In genomic region chr3:145802106-145802505, GRCm38 (mm10) we compare ENCODE assay signal across 27 mouse cellular contexts. TPM values are rescaled to one million over a fixed set of nuclear protein-coding genes. Genes with fewer than 3 reads are reported as not detected.
A peak's percentile ranks its signal among the peaks of the same experiment; 100 is the strongest.
DNase-seq lines count a peak whose midpoint lies in the region; ATAC-seq lines count a peak whose summit lies in the region.
"Had no signal": no experiment of that assay in that cellular context is flagged by ENCODE, and none has a peak within 500 bp of the region (broad histone marks: within the 10 kb centered on the region; RNA-seq: fewer than 3 reads in every experiment).

No protein-coding gene starts in this region.

- 41% methylated on average over 6 of the region's 6 CpGs for WGBS in embryonic facial prominence, embryonic 14.5 days
- 80% methylated on average over 6 of the region's 6 CpGs for WGBS in embryonic facial prominence, embryonic 10.5 days
- 62% methylated on average over 6 of the region's 6 CpGs for WGBS in heart, embryonic 13.5 days
- 60% methylated on average over 6 of the region's 6 CpGs for WGBS in heart, embryonic 12.5 days

- H3K4me1 ChIP-seq in embryonic facial prominence, embryonic 14.5 days (ENCODE audit: control insufficient read depth, insufficient read depth, low read length) = peaks cover 20% of the 10 kb centered on the region
- peaks cover 53% of the 10 kb centered on the region for H3K4me1 ChIP-seq in embryonic facial prominence, embryonic 10.5 days
- H3K4me1 ChIP-seq in heart, embryonic 13.5 days = peaks cover 55% of the 10 kb centered on the region
- H3K4me1 ChIP-seq in heart, embryonic 12.5 days (replicated peaks) = peaks cover 23% of the 10 kb centered on the region

- H3K27me3 ChIP-seq in embryonic facial prominence, embryonic 14.5 days (replicated peaks; ENCODE audit: control insufficient read depth, insufficient read depth, low read length) = no peaks in the 10 kb centered on the region
- H3K27me3 ChIP-seq in embryonic facial prominence, embryonic 10.5 days (replicated peaks; ENCODE audit: low read depth, poor library complexity, severe bottlenecking) = no peaks in the 10 kb centered on the region
- no peaks in the 10 kb centered on the region for H3K27me3 ChIP-seq in heart, embryonic 13.5 days (replicated peaks)
- H3K27me3 ChIP-seq in heart, embryonic 12.5 days (replicated peaks) = no peaks in the 10 kb centered on the region
- H3K27me3 ChIP-seq: embryonic facial prominence, embryonic 12.5 days; forebrain, embryonic 15.5 days; intestine, embryonic 15.5 days; neural tube, embryonic 15.5 days had no signal

- no peak overlapping the region for H3K4me3 ChIP-seq in embryonic facial prominence, embryonic 14.5 days (ENCODE audit: low read depth, low read length)
- H3K4me3 ChIP-seq in embryonic facial prominence, embryonic 10.5 days = no peak overlapping the region
- no peak overlapping the region for H3K4me3 ChIP-seq in heart, embryonic 13.5 days
- H3K4me3 ChIP-seq in heart, embryonic 12.5 days = no peak overlapping the region
- H3K4me3 ChIP-seq: embryonic facial prominence, embryonic 12.5 days; forebrain, embryonic 15.5 days; heart, adult 2 months; hindbrain, embryonic 10.5 days; intestine, embryonic 15.5 days; neural tube, embryonic 15.5 days had no signal

- no peak for ATAC-seq in embryonic facial prominence, embryonic 14.5 days (ENCODE audit: low read depth)
- no peak for ATAC-seq in heart, embryonic 13.5 days (ENCODE audit: extremely low read depth, insufficient number of reproducible peaks, low FRiP score, low TSS enrichment)
- no peak for ATAC-seq in heart, embryonic 12.5 days (ENCODE audit: insufficient number of reproducible peaks, low FRiP score)
- ATAC-seq: forebrain, embryonic 15.5 days; hindbrain, embryonic 16.5 days; intestine, embryonic 15.5 days; liver, postnatal 0 days had no signal

- peak overlapping the region; percentile 31; the same call in 1 of the 2 replicates for H3K27ac ChIP-seq in embryonic facial prominence, embryonic 14.5 days (replicated peaks; ENCODE audit: low read depth, low read length)
- H3K27ac ChIP-seq in embryonic facial prominence, embryonic 10.5 days (replicated peaks) = no peak overlapping the region
- H3K27ac ChIP-seq in heart, embryonic 13.5 days (replicated peaks) = peak overlapping the region; percentile 40
- no peak overlapping the region for H3K27ac ChIP-seq in heart, embryonic 12.5 days (ENCODE audit: poor library complexity, severe bottlenecking)
- H3K27ac ChIP-seq: embryonic facial prominence, embryonic 12.5 days; forebrain, embryonic 15.5 days; heart, adult 2 months; hindbrain, embryonic 10.5 days; intestine, embryonic 15.5 days; macrophage; neural tube, embryonic 15.5 days had no signal

- H3K9me3 ChIP-seq in embryonic facial prominence, embryonic 14.5 days (ENCODE audit: control insufficient read depth, low read length) = no peaks in the 10 kb centered on the region
- no peaks in the 10 kb centered on the region for H3K9me3 ChIP-seq in embryonic facial prominence, embryonic 10.5 days
- H3K9me3 ChIP-seq in heart, embryonic 13.5 days = no peaks in the 10 kb centered on the region
- no peaks in the 10 kb centered on the region for H3K9me3 ChIP-seq in heart, embryonic 12.5 days (replicated peaks)
- H3K9me3 ChIP-seq: embryonic facial prominence, embryonic 12.5 days; forebrain, embryonic 15.5 days; hindbrain, embryonic 10.5 days; intestine, embryonic 15.5 days; neural tube, embryonic 15.5 days had no signal

- DNase-seq in embryonic facial prominence, embryonic 14.5 days (ENCODE audit: low spot score) = peak; percentile 79
- DNase-seq in embryonic facial prominence, embryonic 10.5 days (ENCODE audit: low spot score) = no peak
- DNase-seq in lung, postnatal 36 days = peak; percentile 16
- DNase-seq in lung, adult 18-20 months = no peak
- no peak for DNase-seq in layer of hippocampus, postnatal 10 days (ENCODE audit: low spot score in 2 of 2)
- no peak for DNase-seq in yolk sac, embryonic 10.5 days (ENCODE audit: low spot score)
- DNase-seq: adrenal gland, postnatal 10 days; cerebellum, adult 18-20 months; cerebellum, postnatal 14 days; gastrocnemius, postnatal 14 days; kidney, adult 8-10 months; kidney, postnatal 36 days; liver, postnatal 0 days; thymus, adult 18-20 months; thymus, postnatal 4 days had no signal

- H3K36me3 ChIP-seq in embryonic facial prominence, embryonic 14.5 days (ENCODE audit: control insufficient read depth, insufficient read depth, low read length) = no peaks in the 10 kb centered on the region
- H3K36me3 ChIP-seq in embryonic facial prominence, embryonic 10.5 days (replicated peaks) = no peaks in the 10 kb centered on the region
- no peaks in the 10 kb centered on the region for H3K36me3 ChIP-seq in heart, embryonic 13.5 days
- no peaks in the 10 kb centered on the region for H3K36me3 ChIP-seq in heart, embryonic 12.5 days
- H3K36me3 ChIP-seq: embryonic facial prominence, embryonic 12.5 days; forebrain, embryonic 15.5 days; hindbrain, embryonic 10.5 days; intestine, embryonic 15.5 days; neural tube, embryonic 15.5 days had no signal

- H3K4me2 ChIP-seq in embryonic facial prominence, embryonic 14.5 days (ENCODE audit: low read depth, low read length) = no peak overlapping the region
- H3K4me2 ChIP-seq in heart, embryonic 13.5 days = no peak overlapping the region
- no peak overlapping the region for H3K4me2 ChIP-seq in heart, embryonic 12.5 days
- H3K4me2 ChIP-seq: embryonic facial prominence, embryonic 12.5 days; forebrain, embryonic 15.5 days; intestine, embryonic 15.5 days; liver, embryonic 11.5 days; midbrain, embryonic 11.5 days; neural tube, embryonic 15.5 days had no signal

- H3K9ac ChIP-seq in embryonic facial prominence, embryonic 14.5 days (ENCODE audit: low read depth, low read length) = no peak overlapping the region
- H3K9ac ChIP-seq in heart, embryonic 13.5 days = no peak overlapping the region
- no peak overlapping the region for H3K9ac ChIP-seq in heart, embryonic 12.5 days
- H3K9ac ChIP-seq: embryonic facial prominence, embryonic 12.5 days; forebrain, embryonic 15.5 days; intestine, embryonic 15.5 days; liver, postnatal 0 days; neural tube, embryonic 15.5 days had no signal

RNA-seq across cellular contexts. Expression of gene Ddah1, which starts 43.6 kb away (rescaled TPM):
- polyA plus RNA-seq in embryonic facial prominence, embryonic 14.5 days (2014; fragmentation: Nextera tagmentation; extraction: Ambion mirVana) = 50.9 and 56.0 TPM in 2 replicates
- polyA plus RNA-seq in embryonic facial prominence, embryonic 10.5 days (2016; fragmentation: Nextera tagmentation; extraction: Ambion mirVana) = 16.5 and 22.4 TPM in 2 replicates
- polyA plus RNA-seq in heart, embryonic 13.5 days (2015; fragmentation: Nextera tagmentation; extraction: Ambion mirVana) = 26.0 and 27.9 TPM in 2 replicates
- polyA plus RNA-seq in heart, embryonic 12.5 days (2016; fragmentation: Nextera tagmentation; extraction: Ambion mirVana) = 35.2 and 36.7 TPM in 2 replicates
- total RNA-seq in layer of hippocampus, postnatal 10 days (2021) = 10 to 100 TPM; 83.9 to 84.1 TPM

Comparison
In these comparisons a context has a peak if more than half of its experiments do, and no peak if none do; other contexts are left out.
1. DNase-seq: peak in embryonic facial prominence, embryonic 14.5 days (single experiment) and lung, postnatal 36 days (single experiment); none in embryonic facial prominence, embryonic 10.5 days (single experiment), lung, adult 18-20 months (0 of 2), layer of hippocampus, postnatal 10 days (0 of 2) and yolk sac, embryonic 10.5 days (single experiment).
2. H3K27ac ChIP-seq: peak in embryonic facial prominence, embryonic 14.5 days (single experiment) and heart, embryonic 13.5 days (single experiment); none in embryonic facial prominence, embryonic 10.5 days (single experiment) and heart, embryonic 12.5 days (single experiment).